Mouse (Mus musculus): Measurements from ENCODE around the gene Prr5l. TPM values are rescaled to one million over a fixed set of nuclear protein-coding genes. Genes with fewer than 3 reads are reported as not detected.

Gene Prr5l
- polyA plus RNA-seq, 1 experiment = 0.43 TPM

DNA sequence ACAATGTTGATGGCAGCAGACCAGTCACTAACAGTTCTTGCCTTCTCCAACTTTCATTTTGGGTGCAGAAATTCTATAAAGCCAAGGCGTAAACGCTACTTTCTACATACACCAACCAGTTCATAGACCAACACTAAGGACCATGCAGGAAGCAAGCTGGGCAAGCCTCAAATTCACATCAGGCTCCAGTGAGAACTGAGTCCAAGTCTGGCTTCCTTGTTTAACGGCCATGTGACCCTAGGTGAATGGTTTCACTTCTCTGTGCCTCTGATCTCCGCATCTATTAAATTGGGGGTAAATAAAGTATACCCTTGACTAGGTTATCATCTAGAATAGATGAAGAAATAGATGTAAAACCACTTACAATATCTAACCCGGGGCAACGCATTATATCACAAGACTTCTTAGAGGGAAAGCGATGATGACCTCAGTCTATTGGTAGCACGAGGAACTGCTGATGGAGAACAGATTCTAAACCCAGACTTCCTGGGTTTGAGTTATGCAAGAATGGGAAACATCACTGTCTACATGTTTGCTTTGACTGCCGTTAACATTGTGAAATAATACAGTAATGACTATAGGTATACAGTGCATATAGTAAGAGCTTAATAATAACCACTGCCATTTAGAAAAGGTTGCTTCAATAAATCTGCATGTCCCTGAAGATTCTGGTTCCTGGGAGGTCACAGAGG lies 1.2 kb downstream of the Prr5l start:
- Histone ChIP-seq H3ac (ENCODE audit: control insufficient read depth, insufficient read length, low read depth) (no peak overlapping the region), H3K27me3 (ENCODE audit: control insufficient read depth, insufficient read depth, insufficient read length) (peaks cover 9% of the 10 kb centered on the region), H3K79me2 (ENCODE audit: control insufficient read depth, insufficient read depth) (peaks cover 2% of the 10 kb centered on the region), H3K36me3 (ENCODE audit: control insufficient read depth, insufficient read depth) (no peaks in the 10 kb centered on the region), H3K79me3 (ENCODE audit: low read depth) (peaks cover 2% of the 10 kb centered on the region), H3K4me3 (ENCODE audit: insufficient read depth, poor library complexity, severe bottlenecking) (no peak overlapping the region)
- TF ChIP-seq USF1 (IDR thresholded peaks at IDR 0.05; ENCODE audit: low read depth) = no peak
- no peak for TF ChIP-seq MYOD1 (IDR thresholded peaks at IDR 0.05; ENCODE audit: control insufficient read depth, insufficient read length, low read depth)
- no peak for TF ChIP-seq CTCF (IDR thresholded peaks at IDR 0.05; ENCODE audit: control insufficient read depth, insufficient read depth, insufficient read length)
- no peak for TF ChIP-seq MYOG (IDR thresholded peaks at IDR 0.05; ENCODE audit: control insufficient read depth, extremely low read depth, insufficient read length)
- no peak for TF ChIP-seq CEBPB (IDR thresholded peaks at IDR 0.05; ENCODE audit: low read depth)
- no peak for TF ChIP-seq FOSL1 (IDR thresholded peaks at IDR 0.05; ENCODE audit: insufficient read depth, low read length, poor library complexity, severe bottlenecking)
- TF ChIP-seq MAX (IDR thresholded peaks at IDR 0.05) = no peak

DNA sequence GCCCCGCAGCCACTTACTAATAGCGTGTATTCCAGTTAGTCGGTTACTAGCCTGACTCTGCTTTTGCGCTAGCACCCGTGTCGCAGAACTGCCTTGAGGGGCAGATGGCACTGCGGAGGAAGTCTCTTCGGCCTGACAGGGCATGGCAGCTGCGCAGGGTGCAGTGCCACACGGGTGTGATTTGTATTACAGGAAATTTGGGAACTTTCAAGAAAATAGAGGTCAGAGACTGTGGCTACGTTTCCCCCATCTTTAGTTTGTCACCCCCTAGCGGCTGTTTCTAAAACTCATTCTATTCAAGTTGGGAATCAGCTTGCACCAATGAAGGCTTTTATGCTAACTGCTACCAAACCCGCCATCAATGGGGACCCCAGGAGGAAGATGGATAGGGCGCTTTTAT lies 11.6 kb downstream of the Prr5l start:
- TF ChIP-seq FOSL1 (IDR thresholded peaks at IDR 0.05; ENCODE audit: insufficient read depth, low read length, poor library complexity, severe bottlenecking) (no peak), MYOD1 (IDR thresholded peaks at IDR 0.05; ENCODE audit: control insufficient read depth, insufficient read length, low read depth) (no peak), MYOG (IDR thresholded peaks at IDR 0.05; ENCODE audit: control insufficient read depth, extremely low read depth, insufficient read length) (no peak), USF1 (IDR thresholded peaks at IDR 0.05; ENCODE audit: low read depth) (no peak), CTCF (IDR thresholded peaks at IDR 0.05; ENCODE audit: control insufficient read depth, insufficient read depth, insufficient read length) (no peak), CEBPB (IDR thresholded peaks at IDR 0.05; ENCODE audit: low read depth) (no peak), MAX (IDR thresholded peaks at IDR 0.05) (no peak)
- peaks cover 15% of the 10 kb centered on the region for H3K27me3 ChIP-seq (ENCODE audit: control insufficient read depth, insufficient read depth, insufficient read length)
- H3K36me3 ChIP-seq (ENCODE audit: control insufficient read depth, insufficient read depth) = no peaks in the 10 kb centered on the region
- no peaks in the 10 kb centered on the region for H3K79me2 ChIP-seq (ENCODE audit: control insufficient read depth, insufficient read depth)
- H3K79me3 ChIP-seq (ENCODE audit: low read depth) = no peaks in the 10 kb centered on the region
- no peak overlapping the region for H3K4me3 ChIP-seq (ENCODE audit: insufficient read depth, poor library complexity, severe bottlenecking)
- no peak overlapping the region for H3ac ChIP-seq (ENCODE audit: control insufficient read depth, insufficient read length, low read depth)

DNA sequence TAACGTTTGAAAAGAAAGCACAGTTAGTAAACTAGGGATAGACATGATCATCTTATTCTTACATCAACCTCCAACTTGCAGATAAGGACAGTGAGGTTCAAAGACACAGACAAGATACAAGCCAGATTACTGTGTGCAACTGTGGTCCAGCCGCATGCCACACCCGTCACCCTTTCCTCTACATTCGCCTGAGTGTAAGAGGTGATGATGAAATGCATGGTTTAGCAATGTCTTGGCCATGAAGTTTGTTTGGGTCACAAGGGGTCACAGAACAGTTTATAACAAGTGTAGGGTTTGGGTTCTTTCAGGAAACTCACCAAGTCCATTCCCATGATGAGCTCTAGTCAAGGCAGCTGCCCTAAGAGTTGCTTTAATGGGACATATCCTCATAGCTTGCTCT lies 14.1 kb downstream of the Prr5l start:
- no peaks in the 10 kb centered on the region for H3K79me3 ChIP-seq (ENCODE audit: low read depth)
- no peak overlapping the region for H3K4me3 ChIP-seq (ENCODE audit: insufficient read depth, poor library complexity, severe bottlenecking)
- H3K79me2 ChIP-seq (ENCODE audit: control insufficient read depth, insufficient read depth) = no peaks in the 10 kb centered on the region
- peaks cover 6% of the 10 kb centered on the region for H3K27me3 ChIP-seq (ENCODE audit: control insufficient read depth, insufficient read depth, insufficient read length)
- TF ChIP-seq USF1 (IDR thresholded peaks at IDR 0.05; ENCODE audit: low read depth) = no peak
- TF ChIP-seq FOSL1 (IDR thresholded peaks at IDR 0.05; ENCODE audit: insufficient read depth, low read length, poor library complexity, severe bottlenecking) = no peak
- TF ChIP-seq MAX (IDR thresholded peaks at IDR 0.05) = no peak
- TF ChIP-seq CTCF (IDR thresholded peaks at IDR 0.05; ENCODE audit: control insufficient read depth, insufficient read depth, insufficient read length) = no peak
- no peak for TF ChIP-seq MYOG (IDR thresholded peaks at IDR 0.05; ENCODE audit: control insufficient read depth, extremely low read depth, insufficient read length)
- TF ChIP-seq MYOD1 (IDR thresholded peaks at IDR 0.05; ENCODE audit: control insufficient read depth, insufficient read length, low read depth) = no peak
- no peaks in the 10 kb centered on the region for H3K36me3 ChIP-seq (ENCODE audit: control insufficient read depth, insufficient read depth)
- H3ac ChIP-seq (ENCODE audit: control insufficient read depth, insufficient read length, low read depth) = no peak overlapping the region

DNA sequence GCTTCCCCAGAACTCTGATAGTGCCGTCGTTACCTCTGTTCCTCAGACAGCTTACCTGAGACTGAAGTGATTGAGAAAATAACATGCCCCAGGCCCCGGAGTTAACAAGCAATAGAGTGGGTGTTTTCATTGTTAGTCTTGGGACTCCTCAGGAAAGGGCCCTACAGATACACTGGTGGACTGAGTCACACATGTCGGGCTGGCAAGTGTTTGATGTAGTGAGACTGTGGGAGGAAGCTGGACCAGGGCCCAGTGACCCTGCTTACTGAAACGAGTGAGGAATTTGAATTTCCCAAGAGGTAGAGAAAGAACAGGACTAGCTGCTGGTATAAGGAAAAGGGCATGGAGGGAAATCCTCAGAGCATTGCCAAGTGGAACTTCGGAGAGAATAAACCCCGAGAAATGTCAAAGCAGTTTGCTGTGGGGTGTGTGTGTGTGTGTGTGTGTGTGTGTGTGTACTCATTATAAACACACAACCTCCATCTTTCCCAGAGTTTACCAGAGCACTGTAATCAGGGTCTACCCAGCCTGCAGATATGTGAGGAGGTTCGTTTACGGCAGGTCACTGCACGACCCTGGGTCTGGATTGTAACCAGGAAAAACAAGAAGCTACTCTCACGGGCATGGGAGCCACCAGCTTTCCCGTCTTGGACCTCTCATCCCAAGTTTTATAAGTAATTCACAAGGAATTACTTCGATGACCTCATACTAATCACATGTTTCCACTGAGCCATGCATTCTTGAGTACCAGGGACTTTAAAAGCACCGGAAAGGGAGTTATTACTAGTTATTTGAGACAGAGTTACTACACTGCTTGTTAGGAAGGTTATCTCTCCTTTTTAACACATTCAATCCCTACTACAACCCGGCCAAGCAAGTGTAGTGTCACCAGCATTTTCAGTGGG lies 20.4 kb downstream of the Prr5l start:
- Histone ChIP-seq H3ac (ENCODE audit: control insufficient read depth, insufficient read length, low read depth) (no peak overlapping the region), H3K27me3 (ENCODE audit: control insufficient read depth, insufficient read depth, insufficient read length) (no peaks in the 10 kb centered on the region), H3K36me3 (ENCODE audit: control insufficient read depth, insufficient read depth) (no peaks in the 10 kb centered on the region), H3K4me3 (ENCODE audit: insufficient read depth, poor library complexity, severe bottlenecking) (no peak overlapping the region), H3K79me2 (ENCODE audit: control insufficient read depth, insufficient read depth) (no peaks in the 10 kb centered on the region), H3K79me3 (ENCODE audit: low read depth) (no peaks in the 10 kb centered on the region)
- TF ChIP-seq MAX (IDR thresholded peaks at IDR 0.05) (no peak), FOSL1 (IDR thresholded peaks at IDR 0.05; ENCODE audit: insufficient read depth, low read length, poor library complexity, severe bottlenecking) (no peak), USF1 (IDR thresholded peaks at IDR 0.05; ENCODE audit: low read depth) (no peak), MYOD1 (IDR thresholded peaks at IDR 0.05; ENCODE audit: control insufficient read depth, insufficient read length, low read depth) (no peak), CTCF (IDR thresholded peaks at IDR 0.05; ENCODE audit: control insufficient read depth, insufficient read depth, insufficient read length) (no peak), MYOG (IDR thresholded peaks at IDR 0.05; ENCODE audit: control insufficient read depth, extremely low read depth, insufficient read length) (no peak), CEBPB (IDR thresholded peaks at IDR 0.05; ENCODE audit: low read depth) (no peak)

DNA sequence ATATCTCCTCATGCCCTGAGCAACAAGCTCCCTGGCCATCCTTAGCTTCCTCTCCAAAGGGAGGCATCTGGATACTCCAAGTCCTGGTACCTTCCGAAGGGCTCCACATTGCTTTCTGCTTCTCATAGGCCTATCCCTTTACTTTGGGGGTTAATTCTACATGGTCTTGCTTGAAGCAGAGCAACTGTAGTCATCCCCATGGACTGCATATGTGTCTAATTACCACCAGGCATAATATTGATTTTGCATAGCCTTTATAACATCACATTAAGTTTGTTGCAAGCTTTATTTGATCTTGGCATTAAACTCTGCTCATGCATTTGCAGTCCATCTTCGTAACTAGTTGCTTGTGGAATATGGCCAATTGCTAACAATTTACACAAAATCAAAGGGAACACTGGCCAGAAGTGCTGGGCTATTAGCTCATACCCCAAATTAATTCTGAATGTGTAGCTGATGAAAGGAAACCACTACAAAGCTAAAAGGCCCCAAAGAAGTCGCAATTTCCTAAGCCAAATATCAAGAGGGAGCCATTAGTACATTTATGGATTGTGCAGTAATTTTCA lies 21.8 kb downstream of the Prr5l start:
- no peaks in the 10 kb centered on the region for H3K79me3 ChIP-seq (ENCODE audit: low read depth)
- H3K79me2 ChIP-seq (ENCODE audit: control insufficient read depth, insufficient read depth) = no peaks in the 10 kb centered on the region
- no peak overlapping the region for H3ac ChIP-seq (ENCODE audit: control insufficient read depth, insufficient read length, low read depth)
- no peaks in the 10 kb centered on the region for H3K27me3 ChIP-seq (ENCODE audit: control insufficient read depth, insufficient read depth, insufficient read length)
- no peak for TF ChIP-seq CEBPB (IDR thresholded peaks at IDR 0.05; ENCODE audit: low read depth)
- TF ChIP-seq USF1 (IDR thresholded peaks at IDR 0.05; ENCODE audit: low read depth) = no peak
- TF ChIP-seq FOSL1 (IDR thresholded peaks at IDR 0.05; ENCODE audit: insufficient read depth, low read length, poor library complexity, severe bottlenecking) = no peak
- TF ChIP-seq CTCF (IDR thresholded peaks at IDR 0.05; ENCODE audit: control insufficient read depth, insufficient read depth, insufficient read length) = no peak
- TF ChIP-seq MAX (IDR thresholded peaks at IDR 0.05) = no peak
- no peak for TF ChIP-seq MYOD1 (IDR thresholded peaks at IDR 0.05; ENCODE audit: control insufficient read depth, insufficient read length, low read depth)
- no peak for TF ChIP-seq MYOG (IDR thresholded peaks at IDR 0.05; ENCODE audit: control insufficient read depth, extremely low read depth, insufficient read length)
- H3K36me3 ChIP-seq (ENCODE audit: control insufficient read depth, insufficient read depth) = no peaks in the 10 kb centered on the region
- H3K4me3 ChIP-seq (ENCODE audit: insufficient read depth, poor library complexity, severe bottlenecking) = no peak overlapping the region
